Mouse (Mus musculus) leukemia stem cell, adult 10-12 weeks (primary cell): ENCODE results near the gene Oscar. TPM values are rescaled to one million over a fixed set of nuclear protein-coding genes. Genes with fewer than 3 reads are reported as not detected.

Experiments used
- polyA plus RNA-seq: library from polyadenylated mRNA; stranded (reverse); fragments of >175 nt; gene quantifications from 2 replicates; pipeline ENCODE4 v1.2.3, GENCODE M21; 2012; ENCODE audit warnings: low replicate concordance

Gene Oscar
- not detected in 2 replicates for polyA plus RNA-seq

GRCm38 (mm10) chr7:3616057-3616388 lies at the start of gene Oscar:
TSS of gene Oscar (minus strand) at chr7:3616157.

DNA sequence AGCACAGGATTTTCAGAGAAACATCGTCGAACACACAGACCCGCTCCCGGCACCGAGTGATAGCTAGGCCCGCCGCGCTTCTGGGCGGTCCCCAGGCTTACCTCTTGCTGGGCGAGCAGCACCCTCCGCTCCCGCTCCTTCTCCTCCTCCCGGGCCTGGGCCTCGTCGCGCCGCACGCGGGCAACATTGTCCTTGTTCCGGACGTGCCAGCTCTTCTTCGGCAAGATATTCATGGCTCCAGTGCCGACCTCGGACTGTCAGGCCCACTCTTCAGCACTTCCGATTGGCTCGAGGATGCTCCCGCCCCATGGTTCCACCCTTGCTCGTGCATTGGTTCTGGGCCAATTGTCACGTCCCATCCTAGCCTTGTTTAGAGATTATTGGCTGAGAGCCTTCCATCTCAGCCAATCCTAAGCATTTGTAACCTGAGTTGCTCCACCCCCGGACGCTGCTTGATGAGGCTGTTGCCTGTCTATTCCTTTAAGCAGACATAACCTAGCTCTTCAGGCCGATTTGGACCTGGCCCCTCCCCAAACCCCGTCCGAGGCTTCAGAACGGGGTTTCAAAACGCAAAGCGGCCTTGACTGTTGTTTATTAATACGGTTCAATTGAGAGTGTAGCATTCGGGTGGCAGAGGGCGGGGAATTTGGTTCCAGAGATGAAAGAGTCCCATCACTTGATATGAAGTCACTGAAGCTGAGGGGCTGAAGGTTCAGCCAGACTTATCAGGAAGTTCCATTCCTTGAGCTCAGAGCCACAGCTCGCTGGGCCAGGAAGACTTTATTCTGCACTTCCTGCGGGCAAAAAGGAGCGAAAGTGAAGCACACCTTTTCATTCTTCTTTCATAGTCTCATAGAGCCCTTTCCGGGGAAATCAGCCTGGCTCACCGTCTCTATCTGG lies 49.5 kb upstream of the Oscar start, which contains the start of gene Leng1:
TSS of gene Leng1 (minus strand) at position 626 of the 900 bp plus-strand sequence.

DNA sequence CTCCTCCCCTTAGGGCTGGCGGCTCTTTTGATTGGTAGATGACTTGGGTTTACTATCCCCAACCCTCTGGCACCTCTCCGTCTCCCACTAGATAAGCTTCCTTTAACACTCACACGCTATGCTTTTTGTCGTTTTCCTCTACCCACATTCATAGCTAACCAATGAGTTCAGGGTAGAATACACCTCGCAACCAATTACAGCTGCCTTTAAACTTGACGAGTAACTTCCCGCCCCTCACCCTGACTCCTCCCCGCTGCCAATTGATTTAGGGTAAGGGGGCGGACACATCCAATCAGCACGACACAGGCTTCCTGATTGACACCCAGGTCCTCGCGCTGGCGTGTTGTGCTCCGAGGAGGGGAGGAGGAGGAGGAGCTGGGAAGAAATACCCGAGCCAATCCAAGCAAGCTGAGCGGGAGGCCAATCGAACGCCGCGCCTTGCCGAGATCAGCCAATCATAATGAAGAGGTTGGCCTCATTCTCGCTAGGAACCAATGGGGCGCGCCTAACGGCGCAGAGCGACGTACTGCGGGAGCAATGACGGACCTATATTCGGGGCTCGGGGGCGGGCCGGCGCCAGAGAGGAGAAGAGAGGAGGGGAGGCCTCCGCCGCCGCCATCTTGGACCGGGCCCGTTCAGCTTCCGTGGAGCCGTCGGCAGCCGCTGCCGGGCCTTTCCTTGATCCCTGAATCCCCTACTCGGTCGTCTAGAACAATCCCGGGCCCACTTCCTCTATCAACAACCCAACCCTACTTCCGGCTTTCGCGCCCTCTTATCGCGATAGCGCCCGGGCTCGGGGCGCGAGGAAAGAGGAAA lies 28.9 kb upstream of the Oscar start, which contains the start of gene Cnot3:
TSS of gene Cnot3 (plus strand) at position 597 of the 816 bp plus-strand sequence.

DNA sequence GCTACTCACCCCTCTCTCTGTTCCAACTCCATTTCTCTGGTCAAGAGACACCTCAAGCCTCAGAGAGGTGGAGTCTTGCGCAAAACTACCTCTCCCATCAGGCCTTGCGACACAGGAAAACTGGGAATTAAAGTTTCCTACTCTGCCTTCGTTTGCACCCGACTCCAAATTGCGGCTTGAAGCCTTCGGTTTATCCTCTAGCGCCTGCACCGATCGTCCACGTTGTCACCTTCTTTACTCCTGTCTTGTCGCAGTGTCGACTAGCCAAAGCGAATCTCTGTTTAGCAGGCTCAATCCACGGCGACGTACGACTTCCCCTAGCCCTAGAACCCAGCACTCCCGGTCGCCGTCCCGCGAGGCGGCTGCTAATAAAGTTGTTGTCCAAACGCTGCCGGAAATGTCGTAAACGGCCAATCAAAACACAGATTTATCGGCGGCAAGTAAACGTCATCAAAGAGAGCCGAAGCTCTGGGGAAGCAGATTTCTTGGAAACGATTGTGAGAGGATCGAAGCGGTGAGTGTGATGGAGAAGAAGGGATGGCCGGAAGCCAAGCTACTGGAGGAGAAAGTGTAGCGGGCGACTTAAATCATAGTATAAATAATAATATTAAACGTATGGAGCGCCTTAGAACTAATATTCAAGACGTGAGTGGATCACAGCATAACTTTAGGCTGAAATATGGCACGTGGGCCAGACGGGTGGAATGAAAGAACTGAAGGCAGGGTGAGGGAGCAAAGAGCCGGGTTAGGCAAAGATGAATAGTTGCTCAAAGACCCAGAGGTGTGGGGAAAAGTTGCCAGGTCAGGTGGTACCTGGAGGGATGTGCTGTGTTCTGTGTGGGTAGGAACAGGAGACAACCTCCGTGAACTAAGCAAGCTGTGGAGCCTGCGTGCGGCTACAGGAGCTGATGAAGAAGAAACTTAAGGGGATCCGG lies 13.9 kb upstream of the Oscar start, which contains the start of the genes Tfpt and Prpf31:
TSS of gene Tfpt (minus strand) at position 387 of the 935 bp plus-strand sequence.
TSS of gene Prpf31 (plus strand) at position 443 of the 935 bp plus-strand sequence.

GRCm38 (mm10) chr7:3617242-3617995 lies 1.5 kb upstream of the Oscar start, which contains the start of gene Ndufa3:
TSS of gene Ndufa3 (plus strand) at chr7:3617373.

Other genes with a start within 250 kb of the Oscar start
- 0.72 and 4.0 TPM in 2 replicates for gene Cacng8, start 225.5 kb downstream of the Oscar start, polyA plus RNA-seq
- not detected in 2 replicates for gene Cacng6, start 192.0 kb downstream of the Oscar start, polyA plus RNA-seq
- gene Tarm1, start 113.5 kb downstream of the Oscar start, polyA plus RNA-seq, result 0.16 TPM in 1 of 2 replicates, not detected in the other
- 12.9 and 15.1 TPM in 2 replicates for gene Ndufa3, start 1.2 kb upstream of the Oscar start, polyA plus RNA-seq
- 13.0 and 25.9 TPM in 2 replicates for gene Tfpt, start 13.8 kb upstream of the Oscar start, polyA plus RNA-seq
- gene Prpf31, start 13.8 kb upstream of the Oscar start, polyA plus RNA-seq, result 20.0 and 28.6 TPM in 2 replicates
- gene Cnot3, start 29.1 kb upstream of the Oscar start, polyA plus RNA-seq, result 465 and 678 TPM in 2 replicates
- gene Leng1, start 49.7 kb upstream of the Oscar start, polyA plus RNA-seq, result 6.2 and 6.4 TPM in 2 replicates
- gene Tmc4, start 61.4 kb upstream of the Oscar start, polyA plus RNA-seq, result 1.4 and 4.6 TPM in 2 replicates
- gene Tsen34, start 76.7 kb upstream of the Oscar start, polyA plus RNA-seq, result 18.8 and 66.6 TPM in 2 replicates
- gene Mboat7, start 77.4 kb upstream of the Oscar start, polyA plus RNA-seq, result 81.3 and 120 TPM in 2 replicates
- gene Rps9, start 87.8 kb upstream of the Oscar start, polyA plus RNA-seq, result 67.0 and 502 TPM in 2 replicates
- gene Pirb, start 104.2 kb upstream of the Oscar start, polyA plus RNA-seq, result 4.9 and 6.1 TPM in 2 replicates
- not detected in 2 replicates for gene Gm15448, start 209.5 kb upstream of the Oscar start, polyA plus RNA-seq
- 0.50 TPM in 1 of 2 replicates, not detected in the other for gene Pira2, start 228.9 kb upstream of the Oscar start, polyA plus RNA-seq